Mouse (Mus musculus) kidney, adult 2 months (tissue): ENCODE data around the gene Lims1. TPM values are rescaled to one million over a fixed set of nuclear protein-coding genes. Genes with fewer than 3 reads are reported as not detected.

Experiments
- DNase-seq: peaks from one replicate; pipeline ENCODE4 v3.0.0; 2021
- H3K27ac ChIP-seq: fragments of 200-500 bp; 2 replicates; pipeline ENCODE4 v1.5.1; 2012; ENCODE audit warnings: low read depth, low read length, control low read depth, inconsistent platforms; ENCODE audit not compliant: insufficient read depth
- H3K27me3 ChIP-seq: fragments of 200-500 bp; replicated peaks from 2 replicates; pipeline ENCODE4 v1.6.1; 2012; ENCODE audit warnings: mild to moderate bottlenecking, moderate library complexity, low read length, inconsistent platforms; ENCODE audit not compliant: control insufficient read depth, insufficient read depth
- H3K36me3 ChIP-seq: fragments of 200-500 bp; 2 replicates; pipeline ENCODE4 v1.6.1; 2012; ENCODE audit warnings: mild to moderate bottlenecking, moderate library complexity, low read length, inconsistent platforms; ENCODE audit not compliant: control insufficient read depth, insufficient read depth
- H3K4me1 ChIP-seq: fragments of 200-500 bp; 2 replicates; pipeline ENCODE4 v1.6.1; 2011; ENCODE audit warnings: low read length; ENCODE audit not compliant: control insufficient read depth, insufficient read depth
- H3K4me3 ChIP-seq: fragments of 200-500 bp; 2 replicates; pipeline ENCODE4 v1.5.1; 2011; ENCODE audit warnings: mild to moderate bottlenecking, low read depth, low read length, control low read depth; ENCODE audit not compliant: insufficient read depth
- CTCF ChIP-seq: fragments of 200-500 bp; conservative IDR thresholded peaks from 2 replicates; pipeline ENCODE4 v1.5.1; 2011; ENCODE audit warnings: low read depth, mild to moderate bottlenecking, control low read depth, low read length, moderate library complexity, mixed read lengths; ENCODE audit not compliant: insufficient read depth, insufficient read length
- POLR2A ChIP-seq: fragments of 200-500 bp; IDR thresholded peaks from one replicate; pipeline ENCODE4 v1.6.1; 2011; ENCODE audit warnings: low read depth, low read length, control low read depth
- WGBS: fragments of 180-500 bp; shearing (Covaris S2); methylation state at CpG from one replicate; pipeline ENCODE4 v1.1.7; 2018; 5-methylcytosine and 5-hydroxymethylcytosine counted together
- polyA plus RNA-seq: library from polyadenylated mRNA; depleted of rRNA; stranded (reverse); fragments of >200 nt; gene quantifications from 2 replicates; pipeline ENCODE4 v1.2.3, GENCODE M21; 2012

The Lims1 gene
- polyA plus RNA-seq, 1 experiment = 16.1 TPM

GRCm38 (mm10) chr10:58382621-58383101 lies 59.4 kb downstream of the Lims1 start:
- Histone ChIP-seq H3K36me3 (no peaks in the 10 kb centered on the region), H3K4me1 (0 out of 2 replicates have a peak, but pooled peaks cover 3% of the 10 kb centered on the region), H3K27me3 (no peaks in the 10 kb centered on the region), H3K4me3 (no peak overlapping the region), H3K27ac (peak overlapping the region; percentile 26; the same call in 1 of the 2 replicates)
- 39% methylated on average over 3 of the region's 3 CpGs for WGBS
- TF ChIP-seq CTCF = no peak
- TF ChIP-seq POLR2A = no peak
- DNase-seq = no peak

GRCm38 (mm10) chr10:58383282-58383681 lies 60.0 kb downstream of the Lims1 start:
- Histone ChIP-seq H3K36me3 (no peaks in the 10 kb centered on the region), H3K4me3 (no peak overlapping the region), H3K4me1 (0 out of 2 replicates have a peak, but pooled peaks cover 3% of the 10 kb centered on the region), H3K27me3 (no peaks in the 10 kb centered on the region), H3K27ac (no peak overlapping the region)
- TF ChIP-seq CTCF (no peak), POLR2A (no peak)
- DNase-seq = peak; percentile 17
- 32% methylated on average over 3 of the region's 3 CpGs for WGBS

- no peak overlapping the region for H3K27ac ChIP-seq
- no peak for TF ChIP-seq POLR2A
- TF ChIP-seq CTCF = no peak
- H3K4me3 ChIP-seq = no peak overlapping the region
- 83% methylated on average over 2 of the region's 2 CpGs for WGBS
- H3K36me3 ChIP-seq = no peaks in the 10 kb centered on the region
- no peak for DNase-seq
- H3K4me1 ChIP-seq = 0 out of 2 replicates have a peak, but pooled peaks cover 3% of the 10 kb centered on the region
- no peaks in the 10 kb centered on the region for H3K27me3 ChIP-seq
Observed at GRCm38 (mm10) chr10:58383761-58384160, 60.5 kb downstream of the Lims1 start.

GRCm38 (mm10) chr10:58385629-58386028 lies 62.4 kb downstream of the Lims1 start:
- Histone ChIP-seq H3K27ac (no peak overlapping the region), H3K27me3 (no peaks in the 10 kb centered on the region), H3K36me3 (no peaks in the 10 kb centered on the region), H3K4me3 (no peak overlapping the region), H3K4me1 (0 out of 2 replicates have a peak, but pooled peaks cover 3% of the 10 kb centered on the region)
- no peak for DNase-seq
- 83% methylated on average over 5 of the region's 5 CpGs for WGBS
- TF ChIP-seq CTCF (no peak), POLR2A (no peak)

GRCm38 (mm10) chr10:58386997-58387396 lies 63.7 kb downstream of the Lims1 start:
- no peak for DNase-seq
- Histone ChIP-seq H3K36me3 (no peaks in the 10 kb centered on the region), H3K27me3 (no peaks in the 10 kb centered on the region), H3K27ac (no peak overlapping the region), H3K4me1 (0 out of 2 replicates have a peak, but pooled peaks cover 3% of the 10 kb centered on the region), H3K4me3 (no peak overlapping the region)
- TF ChIP-seq POLR2A (no peak), CTCF (no peak)
- WGBS = 88% methylated on average over 3 of the region's 3 CpGs

GRCm38 (mm10) chr10:58388648-58389047 lies 65.4 kb downstream of the Lims1 start:
- Histone ChIP-seq H3K4me3 (no peak overlapping the region), H3K4me1 (0 out of 2 replicates have a peak, but pooled peaks cover 3% of the 10 kb centered on the region), H3K36me3 (no peaks in the 10 kb centered on the region), H3K27ac (no peak overlapping the region), H3K27me3 (no peaks in the 10 kb centered on the region)
- DNase-seq = no peak
- TF ChIP-seq POLR2A (no peak), CTCF (no peak; the same call in 1 of the 2 replicates)
- WGBS = 93% methylated on average over 3 of the region's 3 CpGs

GRCm38 (mm10) chr10:58389151-58389550 lies 65.9 kb downstream of the Lims1 start:
- Histone ChIP-seq H3K27me3 (no peaks in the 10 kb centered on the region), H3K4me1 (no peaks in the 10 kb centered on the region), H3K27ac (no peak overlapping the region), H3K4me3 (no peak overlapping the region), H3K36me3 (no peaks in the 10 kb centered on the region)
- 65% methylated on average over 3 of the region's 3 CpGs for WGBS
- no peak for DNase-seq
- TF ChIP-seq POLR2A (no peak), CTCF (no peak)

- TF ChIP-seq CTCF (no peak), POLR2A (no peak)
Observed at GRCm38 (mm10) chr10:58392435-58392834, 69.2 kb downstream of the Lims1 start.

More at GRCm38 (mm10) chr10:58392435-58392834, 69.2 kb downstream of the Lims1 start:
- no peaks in the 10 kb centered on the region for H3K36me3 ChIP-seq
- WGBS = 74% methylated on average over 4 of the region's 4 CpGs
- H3K27me3 ChIP-seq = no peaks in the 10 kb centered on the region
- H3K4me3 ChIP-seq = no peak overlapping the region
- H3K27ac ChIP-seq = no peak overlapping the region
- no peak for DNase-seq
- no peaks in the 10 kb centered on the region for H3K4me1 ChIP-seq
